Mouse (Mus musculus): ENCODE data around the gene Kcnk7. TPM values are rescaled to one million over a fixed set of nuclear protein-coding genes. Genes with fewer than 3 reads are reported as not detected.
A peak's percentile ranks its signal among the peaks of the same experiment; 100 is the strongest.

Kcnk7 gene
- polyA plus RNA-seq, 1 experiment from 2014 or later: not detected

- 7% methylated on average over 13 of the region's 14 CpGs for WGBS
- Histone ChIP-seq H3K27me3 (replicated peaks; ENCODE audit: control insufficient read depth, insufficient read depth, low read length) (peaks cover 9% of the 10 kb centered on the region), H3K4me3 (ENCODE audit: low read depth, low read length) (peak within 1 kb of the TSS; percentile 52), H3K9ac (ENCODE audit: low read length) (peak within 1 kb of the TSS; percentile 70), H3K4me1 (ENCODE audit: control insufficient read depth, insufficient read depth, low read length) (peaks cover 24% of the 10 kb centered on the region), H3K9me3 (replicated peaks; ENCODE audit: control insufficient read depth, low read length) (no peaks in the 10 kb centered on the region), H3K4me2 (ENCODE audit: low read length) (peak within 1 kb of the TSS; percentile 98), H3K36me3 (ENCODE audit: control insufficient read depth, insufficient read depth, low read length) (no peaks in the 10 kb centered on the region), H3K27ac (ENCODE audit: low read depth, low read length) (peak within 1 kb of the TSS; percentile 94)
- peak; percentile 89 for DNase-seq (ENCODE audit: low spot score)
- peak; percentile 77 for ATAC-seq
Observed at GRCm38 (mm10) chr19:5740320-5741317, 36.5 kb downstream of the Kcnk7 start, which contains the start of gene Ltbp3. TSS of gene Ltbp3 (plus strand) at chr19:5740904.

DNA sequence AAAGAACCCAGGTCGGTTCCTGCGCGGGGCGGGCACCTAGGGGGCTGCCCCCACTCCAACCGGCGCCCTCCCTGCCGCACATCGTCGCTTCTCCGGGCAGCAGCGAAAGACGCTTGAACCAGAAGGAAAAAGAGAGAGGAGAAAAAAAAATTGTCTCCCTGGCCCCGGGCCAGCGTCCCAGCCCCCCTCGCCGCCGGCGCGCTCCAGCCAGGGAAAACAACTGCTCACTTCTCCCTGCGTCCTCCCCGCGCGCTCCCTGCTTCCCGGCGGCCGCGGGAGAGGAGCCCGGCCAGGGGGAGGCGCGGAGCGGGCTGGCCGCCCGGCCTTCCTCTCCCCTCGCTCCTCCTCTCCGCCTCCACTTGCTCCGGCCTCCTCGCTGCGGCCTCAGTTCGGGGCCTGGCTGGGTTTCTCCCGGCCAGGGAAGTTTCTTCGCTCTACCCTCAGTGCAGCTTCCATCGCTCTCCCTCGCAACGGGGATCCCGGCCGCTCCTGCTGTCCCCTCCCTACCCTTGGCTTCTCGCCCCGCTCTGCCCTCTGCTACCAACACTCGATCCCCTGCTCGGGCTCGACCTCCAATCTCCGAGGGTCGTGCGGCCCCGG lies 37.6 kb downstream of the Kcnk7 start:
- Histone ChIP-seq H3K27ac (ENCODE audit: low read depth, low read length) (peak overlapping the region; percentile 94), H3K36me3 (ENCODE audit: control insufficient read depth, insufficient read depth, low read length) (no peaks in the 10 kb centered on the region), H3K4me2 (ENCODE audit: low read length) (peak overlapping the region; percentile 98), H3K27me3 (replicated peaks; ENCODE audit: control insufficient read depth, insufficient read depth, low read length) (peaks cover 10% of the 10 kb centered on the region), H3K4me3 (ENCODE audit: low read depth, low read length) (peak overlapping the region; percentile 52), H3K9me3 (replicated peaks; ENCODE audit: control insufficient read depth, low read length) (no peaks in the 10 kb centered on the region), H3K4me1 (ENCODE audit: control insufficient read depth, insufficient read depth, low read length) (peaks cover 30% of the 10 kb centered on the region), H3K9ac (ENCODE audit: low read length) (peak overlapping the region; percentile 70)
- ATAC-seq (peak; percentile 80), DNase-seq (ENCODE audit: low spot score) (peak; percentile 85)
- under 1% methylated on average over 53 of the region's 55 CpGs for WGBS

DNA sequence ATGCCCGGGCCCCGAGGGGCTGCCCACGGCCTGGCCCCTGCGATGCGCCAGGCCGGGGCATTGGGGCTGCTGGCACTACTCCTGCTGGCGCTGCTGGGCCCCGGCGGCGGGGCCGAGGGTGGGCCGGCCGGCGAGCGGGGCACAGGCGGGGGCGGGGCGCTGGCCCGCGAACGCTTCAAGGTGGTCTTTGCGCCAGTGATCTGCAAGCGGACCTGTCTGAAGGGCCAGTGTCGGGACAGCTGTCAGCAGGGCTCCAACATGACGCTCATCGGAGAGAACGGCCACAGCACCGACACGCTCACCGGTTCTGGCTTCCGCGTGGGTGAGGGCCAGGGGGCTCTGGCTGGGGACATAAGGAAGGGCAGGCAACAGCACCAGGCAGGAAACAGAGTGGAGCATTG lies 38.1 kb downstream of the Kcnk7 start:
- Histone ChIP-seq H3K4me2 (ENCODE audit: low read length) (peak overlapping the region; percentile 98), H3K9me3 (replicated peaks; ENCODE audit: control insufficient read depth, low read length) (no peaks in the 10 kb centered on the region), H3K4me3 (ENCODE audit: low read depth, low read length) (peak overlapping the region; percentile 52), H3K27ac (ENCODE audit: low read depth, low read length) (peak overlapping the region; percentile 94), H3K36me3 (ENCODE audit: control insufficient read depth, insufficient read depth, low read length) (no peaks in the 10 kb centered on the region), H3K4me1 (ENCODE audit: control insufficient read depth, insufficient read depth, low read length) (peaks cover 30% of the 10 kb centered on the region), H3K9ac (ENCODE audit: low read length) (peak overlapping the region; percentile 70), H3K27me3 (replicated peaks; ENCODE audit: control insufficient read depth, insufficient read depth, low read length) (peaks cover 10% of the 10 kb centered on the region)
- DNase-seq (ENCODE audit: low spot score) (peak; percentile 38), ATAC-seq (peak; percentile 41)
- 1% methylated on average over 32 of the region's 32 CpGs for WGBS

DNA sequence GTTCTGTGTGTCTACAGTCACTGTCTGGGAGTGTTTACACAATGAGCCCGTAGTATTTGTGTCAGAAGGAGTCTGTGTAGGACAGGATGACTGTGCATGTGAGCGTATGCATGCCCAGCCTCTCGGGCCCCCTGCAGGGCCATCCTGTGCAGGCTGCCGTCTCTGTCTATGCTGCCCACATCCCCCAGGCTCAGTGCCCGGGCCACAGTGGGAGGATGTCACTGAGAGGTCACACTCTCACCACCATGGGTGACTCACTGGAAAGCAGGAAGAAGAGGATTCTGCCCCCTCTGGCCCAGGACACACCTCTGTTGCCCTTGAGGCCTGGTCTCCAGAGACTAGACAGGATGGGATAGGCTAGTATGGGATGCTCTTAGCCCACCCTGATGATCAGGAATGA lies 39.4 kb downstream of the Kcnk7 start:
- Histone ChIP-seq H3K4me1 (ENCODE audit: control insufficient read depth, insufficient read depth, low read length) (peaks cover 30% of the 10 kb centered on the region), H3K9ac (ENCODE audit: low read length) (peak overlapping the region; percentile 25; the same call in 1 of the 2 replicates), H3K9me3 (replicated peaks; ENCODE audit: control insufficient read depth, low read length) (no peaks in the 10 kb centered on the region), H3K4me3 (ENCODE audit: low read depth, low read length) (no peak overlapping the region), H3K36me3 (ENCODE audit: control insufficient read depth, insufficient read depth, low read length) (no peaks in the 10 kb centered on the region), H3K4me2 (ENCODE audit: low read length) (no peak overlapping the region), H3K27me3 (replicated peaks; ENCODE audit: control insufficient read depth, insufficient read depth, low read length) (peaks cover 10% of the 10 kb centered on the region), H3K27ac (ENCODE audit: low read depth, low read length) (no peak overlapping the region)
- ATAC-seq (no peak), DNase-seq (ENCODE audit: low spot score) (no peak)
- WGBS: 64% methylated on average over 5 of the region's 5 CpGs

- no peaks in the 10 kb centered on the region for H3K9me3 ChIP-seq (replicated peaks; ENCODE audit: control insufficient read depth, low read length)
- H3K27me3 ChIP-seq (replicated peaks; ENCODE audit: control insufficient read depth, insufficient read depth, low read length): peaks cover 22% of the 10 kb centered on the region
- no peaks in the 10 kb centered on the region for H3K36me3 ChIP-seq (ENCODE audit: control insufficient read depth, insufficient read depth, low read length)
- peak overlapping the region; percentile 13 for H3K4me3 ChIP-seq (ENCODE audit: low read depth, low read length)
- H3K4me2 ChIP-seq (ENCODE audit: low read length): peak overlapping the region; percentile 48
- peak overlapping the region; percentile 46 for H3K9ac ChIP-seq (ENCODE audit: low read length)
- ATAC-seq (no peak), DNase-seq (ENCODE audit: low spot score) (peak; percentile 27)
- H3K27ac ChIP-seq (ENCODE audit: low read depth, low read length): no peak overlapping the region
- 3% methylated on average over 36 of the region's 36 CpGs for WGBS
- H3K4me1 ChIP-seq (ENCODE audit: control insufficient read depth, insufficient read depth, low read length): peaks cover 23% of the 10 kb centered on the region
Observed at GRCm38 (mm10) chr19:5745756-5746710, 41.9 kb downstream of the Kcnk7 start.

DNA sequence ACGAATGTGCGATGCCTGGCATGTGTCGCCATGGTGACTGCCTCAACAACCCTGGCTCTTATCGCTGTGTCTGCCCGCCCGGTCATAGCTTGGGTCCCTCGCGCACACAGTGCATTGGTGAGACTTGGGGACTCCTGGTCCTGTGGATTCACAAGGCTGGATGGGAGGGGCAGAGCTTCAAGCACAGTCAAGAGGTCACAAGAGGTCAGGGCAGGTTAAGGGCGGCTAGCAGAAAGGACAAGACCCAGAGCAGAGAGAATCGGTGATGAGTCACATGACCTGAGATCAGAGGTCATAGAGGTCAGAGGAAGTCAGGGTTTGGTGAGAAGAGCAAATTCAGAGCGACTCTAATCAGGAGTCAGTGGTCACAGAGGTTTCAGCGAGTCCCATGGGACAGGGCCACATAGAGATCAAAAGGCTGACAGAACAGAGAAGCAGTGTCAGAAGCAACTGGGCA lies 42.8 kb downstream of the Kcnk7 start:
- peaks cover 18% of the 10 kb centered on the region for H3K4me1 ChIP-seq (ENCODE audit: control insufficient read depth, insufficient read depth, low read length)
- H3K9me3 ChIP-seq (replicated peaks; ENCODE audit: control insufficient read depth, low read length): no peaks in the 10 kb centered on the region
- WGBS: 39% methylated on average over 12 of the region's 12 CpGs
- no peak overlapping the region for H3K4me3 ChIP-seq (ENCODE audit: low read depth, low read length)
- H3K36me3 ChIP-seq (ENCODE audit: control insufficient read depth, insufficient read depth, low read length): no peaks in the 10 kb centered on the region
- no peak for ATAC-seq
- H3K27ac ChIP-seq (ENCODE audit: low read depth, low read length): no peak overlapping the region
- H3K27me3 ChIP-seq (replicated peaks; ENCODE audit: control insufficient read depth, insufficient read depth, low read length): peaks cover 27% of the 10 kb centered on the region
- no peak overlapping the region for H3K9ac ChIP-seq (ENCODE audit: low read length)
- H3K4me2 ChIP-seq (ENCODE audit: low read length): no peak overlapping the region
- peak; percentile 30 for DNase-seq (ENCODE audit: low spot score)

DNA sequence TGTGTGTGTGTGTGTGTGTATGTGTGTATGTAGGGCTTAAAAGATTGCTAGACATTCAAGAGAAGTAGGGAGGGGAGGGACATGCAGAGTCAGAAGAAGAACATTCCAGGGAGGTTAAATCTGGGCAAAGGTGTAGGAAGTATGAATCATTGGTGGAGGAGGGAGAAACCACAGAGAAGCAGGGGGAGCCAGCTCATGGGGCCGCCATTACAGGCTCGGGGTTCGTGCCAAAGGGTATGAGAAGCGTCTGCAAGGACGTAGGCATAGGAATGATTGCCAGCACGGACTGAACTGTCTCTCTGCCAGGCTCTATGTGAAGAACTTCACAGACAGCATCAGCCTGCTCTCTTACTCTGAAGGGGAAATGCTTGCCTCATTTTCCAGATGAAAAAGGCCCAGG lies 45.3 kb downstream of the Kcnk7 start:
- peaks cover 21% of the 10 kb centered on the region for H3K27me3 ChIP-seq (replicated peaks; ENCODE audit: control insufficient read depth, insufficient read depth, low read length)
- DNase-seq (ENCODE audit: low spot score): no peak
- no peaks in the 10 kb centered on the region; the same call in 1 of the 2 replicates for H3K36me3 ChIP-seq (ENCODE audit: control insufficient read depth, insufficient read depth, low read length)
- no peak overlapping the region for H3K27ac ChIP-seq (ENCODE audit: low read depth, low read length)
- no peak overlapping the region for H3K9ac ChIP-seq (ENCODE audit: low read length)
- no peaks in the 10 kb centered on the region for H3K9me3 ChIP-seq (replicated peaks; ENCODE audit: control insufficient read depth, low read length)
- H3K4me1 ChIP-seq (ENCODE audit: control insufficient read depth, insufficient read depth, low read length): peaks cover 11% of the 10 kb centered on the region
- H3K4me2 ChIP-seq (ENCODE audit: low read length): no peak overlapping the region
- WGBS: 68% methylated on average over 6 of the region's 6 CpGs
- no peak overlapping the region for H3K4me3 ChIP-seq (ENCODE audit: low read depth, low read length)
- no peak for ATAC-seq

DNA sequence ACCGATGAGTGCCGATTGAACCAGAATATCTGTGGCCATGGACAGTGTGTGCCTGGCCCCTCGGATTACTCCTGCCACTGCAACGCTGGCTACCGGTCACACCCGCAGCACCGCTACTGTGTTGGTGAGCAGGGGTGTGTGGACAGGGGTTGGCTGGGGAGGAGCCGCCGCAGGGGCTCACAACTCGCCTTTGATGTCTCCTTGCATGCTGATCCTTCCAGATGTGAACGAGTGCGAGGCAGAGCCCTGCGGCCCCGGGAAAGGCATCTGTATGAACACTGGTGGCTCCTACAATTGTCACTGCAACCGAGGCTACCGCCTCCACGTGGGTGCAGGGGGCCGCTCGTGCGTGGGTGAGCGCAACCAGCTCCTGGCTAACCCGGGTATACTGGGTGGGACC lies 46.8 kb downstream of the Kcnk7 start:
- ATAC-seq: no peak
- Histone ChIP-seq H3K4me2 (ENCODE audit: low read length) (no peak overlapping the region), H3K27me3 (replicated peaks; ENCODE audit: control insufficient read depth, insufficient read depth, low read length) (peaks cover 26% of the 10 kb centered on the region), H3K4me3 (ENCODE audit: low read depth, low read length) (no peak overlapping the region), H3K36me3 (ENCODE audit: control insufficient read depth, insufficient read depth, low read length) (no peaks in the 10 kb centered on the region; the same call in 1 of the 2 replicates), H3K27ac (ENCODE audit: low read depth, low read length) (no peak overlapping the region), H3K9me3 (replicated peaks; ENCODE audit: control insufficient read depth, low read length) (no peaks in the 10 kb centered on the region), H3K4me1 (ENCODE audit: control insufficient read depth, insufficient read depth, low read length) (peaks cover 3% of the 10 kb centered on the region), H3K9ac (ENCODE audit: low read length) (no peak overlapping the region; the same call in 1 of the 2 replicates)
- no peak for DNase-seq (ENCODE audit: low spot score)
- 13% methylated on average over 22 of the region's 22 CpGs for WGBS
